Mouse (Mus musculus): ENCODE data around the gene Bpifb4. TPM values are rescaled to one million over a fixed set of nuclear protein-coding genes. Genes with fewer than 3 reads are reported as not detected.

Gene Bpifb4
- total and polyA plus RNA-seq, 3 experiments: not detected

GRCm38 (mm10) chr2:153935348-153935747 is 2.7 kb upstream of the Bpifb4 start:
- Histone ChIP-seq H3K9me3 (replicated peaks; ENCODE audit: insufficient read depth, low read length) (no peaks in the 10 kb centered on the region), H3K27me3 (ENCODE audit: control insufficient read depth in 1 of 2, insufficient read depth in 2 of 2, low read length in 2 of 2) (no peaks in the 10 kb centered on the region), H3K36me3 (ENCODE audit: control insufficient read depth in 1 of 2, insufficient read depth in 2 of 2, low read length in 2 of 2) (no peaks in the 10 kb centered on the region), H3K4me1 (ENCODE audit: control insufficient read depth in 1 of 2, insufficient read depth in 2 of 2, low read length in 2 of 2) (no peaks in the 10 kb centered on the region), H3K4me3 (ENCODE audit: control insufficient read depth in 1 of 2, insufficient read depth in 1 of 2, low read depth in 2 of 2, low read length in 2 of 2) (no peak overlapping the region), H3K27ac (ENCODE audit: control insufficient read depth, low read depth, low read length) (no peak overlapping the region), H3K9ac (ENCODE audit: control insufficient read depth, low read depth, low read length, poor library complexity, severe bottlenecking) (no peak overlapping the region), H3K79me2 (ENCODE audit: control insufficient read depth, insufficient read depth, low read length, poor library complexity) (no peaks in the 10 kb centered on the region)
- peak in 1 of 3 experiments; percentile 26; a peak in 1 of 6 replicates for TF ChIP-seq CTCF (IDR thresholded peaks at IDR 0.05 in 2 of 3, conservative IDR thresholded peaks at IDR 0.05 in 1 of 3; ENCODE audit: control insufficient read depth in 1 of 3, insufficient read depth in 1 of 3, low read depth in 2 of 3, low read length in 3 of 3, poor library complexity in 1 of 3, severe bottlenecking in 1 of 3)
- no peak for TF ChIP-seq ELF1 (IDR thresholded peaks at IDR 0.05; ENCODE audit: low read depth, low read length)
- TF ChIP-seq SMC3 (IDR thresholded peaks at IDR 0.05; ENCODE audit: low read depth, low read length): no peak
- DNase-seq (ENCODE audit: low read depth, low spot score): no peak

- H3K27me3 ChIP-seq (ENCODE audit: control insufficient read depth in 1 of 2, insufficient read depth in 2 of 2, low read length in 2 of 2): no peaks in the 10 kb centered on the region
- no peaks in the 10 kb centered on the region for H3K4me1 ChIP-seq (ENCODE audit: control insufficient read depth in 1 of 2, insufficient read depth in 2 of 2, low read length in 2 of 2)
- peak; percentile 22 for DNase-seq (ENCODE audit: low read depth, low spot score)
- H3K4me3 ChIP-seq (ENCODE audit: control insufficient read depth in 1 of 2, insufficient read depth in 1 of 2, low read depth in 2 of 2, low read length in 2 of 2): no peak overlapping the region
- H3K36me3 ChIP-seq (ENCODE audit: control insufficient read depth in 1 of 2, insufficient read depth in 2 of 2, low read length in 2 of 2): no peaks in the 10 kb centered on the region
- TF ChIP-seq POLR2A (IDR thresholded peaks at IDR 0.05; ENCODE audit: control insufficient read depth in 1 of 2, insufficient read depth in 1 of 2, low read depth in 1 of 2, low read length in 2 of 2, poor library complexity in 1 of 2) (no peak), ELF1 (IDR thresholded peaks at IDR 0.05; ENCODE audit: low read depth, low read length) (no peak), MYB (IDR thresholded peaks at IDR 0.05; ENCODE audit: low read depth, low read length) (no peak), CTCF (IDR thresholded peaks at IDR 0.05 in 2 of 3, conservative IDR thresholded peaks at IDR 0.05 in 1 of 3; ENCODE audit: control insufficient read depth in 1 of 3, insufficient read depth in 1 of 3, low read depth in 2 of 3, low read length in 3 of 3, poor library complexity in 1 of 3, severe bottlenecking in 1 of 3) (peak in 2 of 3 experiments; percentile 39 to 44; a peak in 5 of 6 replicates), MYC (IDR thresholded peaks at IDR 0.05; ENCODE audit: low read depth, low read length) (no peak)
- no peaks in the 10 kb centered on the region for H3K79me2 ChIP-seq (ENCODE audit: control insufficient read depth, insufficient read depth, low read length, poor library complexity)
- no peak overlapping the region for H3K27ac ChIP-seq (ENCODE audit: control insufficient read depth, low read depth, low read length)
- H3K9me3 ChIP-seq (replicated peaks; ENCODE audit: insufficient read depth, low read length): no peaks in the 10 kb centered on the region
- no peak overlapping the region for H3K9ac ChIP-seq (ENCODE audit: control insufficient read depth, low read depth, low read length, poor library complexity, severe bottlenecking)
Observed at GRCm38 (mm10) chr2:153943537-153943936, 5.5 kb downstream of the Bpifb4 start.

- Histone ChIP-seq H3K4me3 (ENCODE audit: control insufficient read depth in 1 of 2, insufficient read depth in 1 of 2, low read depth in 2 of 2, low read length in 2 of 2) (no peak overlapping the region), H3K4me1 (ENCODE audit: control insufficient read depth in 1 of 2, insufficient read depth in 2 of 2, low read length in 2 of 2) (no peaks in the 10 kb centered on the region), H3K27me3 (ENCODE audit: control insufficient read depth in 1 of 2, insufficient read depth in 2 of 2, low read length in 2 of 2) (no peaks in the 10 kb centered on the region), H3K27ac (ENCODE audit: control insufficient read depth, low read depth, low read length) (no peak overlapping the region), H3K79me2 (ENCODE audit: control insufficient read depth, insufficient read depth, low read length, poor library complexity) (no peaks in the 10 kb centered on the region), H3K9ac (ENCODE audit: control insufficient read depth, low read depth, low read length, poor library complexity, severe bottlenecking) (no peak overlapping the region), H3K9me3 (replicated peaks; ENCODE audit: insufficient read depth, low read length) (no peaks in the 10 kb centered on the region), H3K36me3 (ENCODE audit: control insufficient read depth in 1 of 2, insufficient read depth in 2 of 2, low read length in 2 of 2) (no peaks in the 10 kb centered on the region)
- DNase-seq (ENCODE audit: low read depth, low spot score): no peak
- TF ChIP-seq ZNF384 (IDR thresholded peaks at IDR 0.05; ENCODE audit: low read depth, low read length) (no peak), MAFK (IDR thresholded peaks at IDR 0.05; ENCODE audit: borderline replicate concordance, low read depth, low read length) (no peak), TAL1 (IDR thresholded peaks at IDR 0.05; ENCODE audit: low read length) (no peak), MYC (IDR thresholded peaks at IDR 0.05; ENCODE audit: low read depth, low read length) (no peak), NELFE (IDR thresholded peaks at IDR 0.05; ENCODE audit: low read depth, low read length) (no peak), MAZ (IDR thresholded peaks at IDR 0.05; ENCODE audit: low read depth, low read length) (no peak), USF1 (IDR thresholded peaks at IDR 0.05; ENCODE audit: low read depth, low read length) (no peak), MEF2A (IDR thresholded peaks at IDR 0.05; ENCODE audit: extremely low read depth, insufficient replicate concordance, low read depth, low read length, poor library complexity, severe bottlenecking) (no peak), ZC3H11A (IDR thresholded peaks at IDR 0.05; ENCODE audit: low read depth, low read length) (no peak), CHD1 (IDR thresholded peaks at IDR 0.05; ENCODE audit: low read depth, low read length) (no peak), E2F4 (IDR thresholded peaks at IDR 0.05; ENCODE audit: borderline replicate concordance, low read depth, low read length) (no peak), KAT2A (conservative IDR thresholded peaks at IDR 0.05; ENCODE audit: low read depth, low read length) (no peak), TBP (IDR thresholded peaks at IDR 0.05; ENCODE audit: low read depth, low read length) (no peak), CHD2 (IDR thresholded peaks at IDR 0.05; ENCODE audit: low read length) (no peak), RAD21 (IDR thresholded peaks at IDR 0.05; ENCODE audit: low read depth, low read length) (no peak), MYB (IDR thresholded peaks at IDR 0.05; ENCODE audit: low read depth, low read length) (no peak), GABPA (IDR thresholded peaks at IDR 0.05; ENCODE audit: low read depth, low read length) (no peak), NRF1 (IDR thresholded peaks at IDR 0.05; ENCODE audit: insufficient read depth, low read depth, low read length, poor library complexity, severe bottlenecking) (no peak)
Observed at GRCm38 (mm10) chr2:153944567-153944966, 6.6 kb downstream of the Bpifb4 start.
